ENCODE assay signal across 8 mouse cellular contexts in the genomic region with DNA sequence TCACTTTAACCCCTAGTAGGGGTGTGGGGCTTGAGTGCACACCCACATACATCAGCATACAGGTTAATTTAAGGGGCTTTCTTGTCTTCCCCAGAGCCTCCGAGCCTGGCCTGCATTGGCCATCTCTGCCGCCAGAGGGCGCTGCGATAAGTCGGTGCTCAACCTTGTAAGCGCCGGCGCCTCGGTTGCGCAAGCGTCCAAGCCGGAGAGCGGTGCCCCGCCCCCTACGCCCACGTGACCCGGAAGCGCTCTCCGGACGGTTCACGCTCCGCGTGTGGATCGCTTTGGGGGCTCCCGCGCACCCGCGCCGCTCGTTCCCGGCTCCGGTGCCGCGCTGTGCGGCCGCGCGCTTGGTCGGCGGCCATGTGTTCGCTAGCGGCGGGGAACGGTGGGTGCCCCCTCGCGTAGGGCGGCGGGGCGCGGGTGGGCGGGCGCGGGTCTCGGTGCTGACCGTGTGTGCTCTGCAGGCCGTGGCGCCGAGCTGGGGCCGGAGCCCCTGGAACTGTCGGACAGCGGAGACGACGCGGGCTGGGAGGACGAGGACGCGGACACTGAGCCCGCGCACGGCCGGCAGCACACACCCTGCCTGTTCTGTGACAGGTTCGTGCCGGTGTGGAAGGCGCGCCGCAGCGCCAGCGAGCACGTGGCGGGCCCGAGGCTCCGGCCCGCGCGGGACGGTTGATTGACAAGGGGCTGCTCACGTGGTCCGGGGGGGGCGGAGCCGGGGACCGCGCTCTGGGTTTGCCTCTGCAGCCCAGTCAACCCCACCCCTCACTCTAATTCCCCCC. TPM values are rescaled to one million over a fixed set of nuclear protein-coding genes. Genes with fewer than 3 reads are reported as not detected.
A peak's percentile ranks its signal among the peaks of the same experiment; 100 is the strongest.
DNase-seq lines count a peak whose midpoint lies in the region; ATAC-seq and TF ChIP-seq lines count a peak whose summit lies in the region.

A gene (plus strand): TSS at position 233 of the 788 bp plus-strand sequence.

- peak; percentile 96 for ATAC-seq in heart, embryonic 15.5 days (replicated peaks; ENCODE audit: insufficient number of reproducible peaks, insufficient read depth, low FRiP score, low read depth)
- ATAC-seq in liver, embryonic 14.5 days (ENCODE audit: insufficient read depth): peak; percentile 87
- ATAC-seq in neural tube, embryonic 11.5 days (ENCODE audit: insufficient read depth, low FRiP score, low TSS enrichment): peak; percentile 95
- ATAC-seq in stomach, postnatal 0 days (ENCODE audit: low FRiP score, low TSS enrichment): peak; percentile 97

- H3K27ac ChIP-seq in brown adipose tissue, adult 24 weeks (replicated peaks; ENCODE audit: low read depth, low read length): no peak within 1 kb of the TSS
- peak within 1 kb of the TSS; percentile 71 for H3K27ac ChIP-seq in heart, embryonic 15.5 days
- H3K27ac ChIP-seq in liver, embryonic 14.5 days: peak within 1 kb of the TSS; percentile 49
- peak within 1 kb of the TSS; percentile 65; the same call in 1 of the 2 replicates for H3K27ac ChIP-seq in neural tube, embryonic 11.5 days (ENCODE audit: low read depth, low read length)
- H3K27ac ChIP-seq in stomach, postnatal 0 days (replicated peaks): peak within 1 kb of the TSS; percentile 86

- no peaks in the 10 kb centered on the region for H3K27me3 ChIP-seq in heart, embryonic 15.5 days
- H3K27me3 ChIP-seq in liver, embryonic 14.5 days (ENCODE audit: control insufficient read depth, insufficient read depth, low read length): no peaks in the 10 kb centered on the region
- no peaks in the 10 kb centered on the region for H3K27me3 ChIP-seq in neural tube, embryonic 11.5 days (ENCODE audit: control insufficient read depth, insufficient read depth, low read length)
- no peaks in the 10 kb centered on the region for H3K27me3 ChIP-seq in stomach, postnatal 0 days (ENCODE audit: control insufficient read depth, insufficient read depth, low read length)

- H3K9me3 ChIP-seq in heart, embryonic 15.5 days (replicated peaks): no peaks in the 10 kb centered on the region
- no peaks in the 10 kb centered on the region for H3K9me3 ChIP-seq in liver, embryonic 14.5 days (ENCODE audit: control insufficient read depth, low read length)
- H3K9me3 ChIP-seq in neural tube, embryonic 11.5 days (ENCODE audit: control insufficient read depth, low read length): no peaks in the 10 kb centered on the region
- no peaks in the 10 kb centered on the region for H3K9me3 ChIP-seq in stomach, postnatal 0 days (ENCODE audit: control insufficient read depth, low read length)

- no peaks in the 10 kb centered on the region for H3K4me1 ChIP-seq in brown adipose tissue, adult 24 weeks (ENCODE audit: control insufficient read depth, insufficient read depth, insufficient read length, low read length)
- peaks cover 13% of the 10 kb centered on the region for H3K4me1 ChIP-seq in heart, embryonic 15.5 days (replicated peaks)
- peaks cover 7 to 10% of the 10 kb centered on the region in 2 experiments for H3K4me1 ChIP-seq in liver, embryonic 14.5 days (replicated peaks; ENCODE audit: control insufficient read depth in 2 of 2, insufficient read depth in 2 of 2, low read length in 1 of 2)
- no peaks in the 10 kb centered on the region for H3K4me1 ChIP-seq in neural tube, embryonic 11.5 days (ENCODE audit: control insufficient read depth, insufficient read depth, low read length)
- H3K4me1 ChIP-seq in stomach, postnatal 0 days (replicated peaks; ENCODE audit: control insufficient read depth, insufficient read depth): no peaks in the 10 kb centered on the region

- H3K4me3 ChIP-seq in brown adipose tissue, adult 24 weeks (ENCODE audit: insufficient read depth, low read depth, low read length): peak within 1 kb of the TSS; percentile 72
- H3K4me3 ChIP-seq in heart, embryonic 15.5 days: peak within 1 kb of the TSS; percentile 68
- H3K4me3 ChIP-seq in liver, embryonic 14.5 days (ENCODE audit: insufficient read depth in 1 of 2, low read depth in 2 of 2, low read length in 2 of 2): peak within 1 kb of the TSS; percentile 61 to 85
- H3K4me3 ChIP-seq in neural tube, embryonic 11.5 days (ENCODE audit: low read depth, low read length): peak within 1 kb of the TSS; percentile 66
- H3K4me3 ChIP-seq in stomach, postnatal 0 days (ENCODE audit: low read depth, low read length): peak within 1 kb of the TSS; percentile 70

- TF ChIP-seq EP300 in liver, embryonic 14.5 days (IDR thresholded peaks at IDR 0.05; ENCODE audit: low read depth): no peak
- no peak for TF ChIP-seq EP300 in stomach, postnatal 0 days (optimal IDR thresholded peaks at IDR 0.05)

- peak within 1 kb of the TSS; percentile 75 for H3K9ac ChIP-seq in heart, embryonic 15.5 days
- H3K9ac ChIP-seq in liver, embryonic 14.5 days (replicated peaks): peak within 1 kb of the TSS; percentile 82
- peak within 1 kb of the TSS; percentile 80 for H3K9ac ChIP-seq in neural tube, embryonic 11.5 days (ENCODE audit: low read length)
- H3K9ac ChIP-seq in stomach, postnatal 0 days (ENCODE audit: low read length): peak within 1 kb of the TSS; percentile 81

- 0% methylated on average over 91 of the region's 92 CpGs for WGBS in heart, embryonic 15.5 days
- WGBS in liver, embryonic 14.5 days (ENCODE audit: insufficient replicate concordance): under 1% methylated on average over 83 of the region's 92 CpGs
- WGBS in neural tube, embryonic 11.5 days: under 1% methylated on average over 77 of the region's 92 CpGs
- 0% methylated on average over 62 of the region's 92 CpGs for WGBS in stomach, postnatal 0 days

- peaks cover 16% of the 10 kb centered on the region for H3K36me3 ChIP-seq in heart, embryonic 15.5 days
- peaks cover 6% of the 10 kb centered on the region for H3K36me3 ChIP-seq in liver, embryonic 14.5 days (replicated peaks; ENCODE audit: control insufficient read depth, insufficient read depth, low read depth)
- H3K36me3 ChIP-seq in neural tube, embryonic 11.5 days (ENCODE audit: control insufficient read depth, insufficient read depth, low read length): 0 out of 2 replicates have a peak, but pooled peaks cover 3% of the 10 kb centered on the region
- no peaks in the 10 kb centered on the region for H3K36me3 ChIP-seq in stomach, postnatal 0 days (ENCODE audit: control insufficient read depth, insufficient read depth, low read length)

- DNase-seq in CD4-positive, CD25-positive, alpha-beta regulatory T cell, adult 2 months (ENCODE audit: low read depth, low spot score): peak; percentile 99
- peak; percentile 76 for DNase-seq in fibroblast of lung, adult 2 months (ENCODE audit: low read depth)
- peak; percentile 98 for DNase-seq in kidney, postnatal 25 days
- DNase-seq in liver, embryonic 14.5 days (ENCODE audit: low read depth in 3 of 3, low spot score in 3 of 3): peak; percentile 88 to 91 (median 90)
- peak; percentile 99 for DNase-seq in neural tube, embryonic 11.5 days (ENCODE audit: low spot score)
- DNase-seq in stomach, postnatal 0 days (ENCODE audit: low spot score): peak; percentile 98

- peak; percentile 98 for TF ChIP-seq CTCF in liver, embryonic 14.5 days (IDR thresholded peaks at IDR 0.05; ENCODE audit: low read depth)
- peak; percentile 97 for TF ChIP-seq CTCF in stomach, postnatal 0 days (IDR thresholded peaks at IDR 0.05; ENCODE audit: low read depth)

- H3K4me2 ChIP-seq in heart, embryonic 15.5 days: peak within 1 kb of the TSS; percentile 89
- peak within 1 kb of the TSS; percentile 77 for H3K4me2 ChIP-seq in liver, embryonic 14.5 days (ENCODE audit: low read depth)
- H3K4me2 ChIP-seq in neural tube, embryonic 11.5 days (ENCODE audit: low read depth): peak within 1 kb of the TSS; percentile 80
- peak within 1 kb of the TSS; percentile 83 for H3K4me2 ChIP-seq in stomach, postnatal 0 days (replicated peaks; ENCODE audit: low read depth)

RNA-seq across cellular contexts. Expression of the gene that starts here (rescaled TPM):
- polyA plus RNA-seq in brown adipose tissue, adult 24 weeks (2012; ENCODE audit: insufficient read depth, insufficient read length, missing spikeins): 3.1 and 6.8 TPM in 2 replicates
- 41.1 and 43.6 TPM in 2 replicates for polyA plus RNA-seq in heart, embryonic 15.5 days (2015; fragmentation: Nextera tagmentation; extraction: Ambion mirVana)
- 9.2 and 12.2 TPM in 2 replicates for polyA plus RNA-seq in liver, embryonic 14.5 days (2012; rRNA removed)
- polyA plus RNA-seq in liver, embryonic 14.5 days (2014; fragmentation: Nextera tagmentation; extraction: Ambion mirVana): 20.1 and 25.7 TPM in 2 replicates
- polyA plus RNA-seq in neural tube, embryonic 11.5 days (2014; fragmentation: Nextera tagmentation; extraction: Ambion mirVana): 54.8 and 55.0 TPM in 2 replicates
- polyA plus RNA-seq in stomach, postnatal 0 days (2015; fragmentation: Nextera tagmentation; extraction: Ambion mirVana): 23.5 and 24.5 TPM in 2 replicates
